Mouse (Mus musculus) gastrocnemius, adult 2 months (tissue): ENCODE measurements around the gene Gm17409. TPM values are rescaled to one million over a fixed set of nuclear protein-coding genes. Genes with fewer than 3 reads are reported as not detected.
A peak's percentile ranks its signal among the peaks of the same experiment; 100 is the strongest.

Experiments used
- DNase-seq: peaks from one replicate; pipeline ENCODE4 v3.0.0; 2022
- H3K27ac ChIP-seq: fragments of 200-600 bp; 2 replicates; pipeline ENCODE4 v1.8.1; 2022; ENCODE audit warnings: mild to moderate bottlenecking
- H3K4me3 ChIP-seq: fragments of 200-600 bp; 2 replicates; pipeline ENCODE4 v1.8.1; 2022; ENCODE audit warnings: mild to moderate bottlenecking, moderate library complexity
- CTCF ChIP-seq: fragments of 200-600 bp; IDR thresholded peaks from 2 replicates; pipeline ENCODE4 v1.8.1; 2022; ENCODE audit warnings: antibody characterized with exemption, mild to moderate bottlenecking, moderate library complexity
- intact Hi-C: fragments of 180-260 bp; cut with DNase I; formaldehyde crosslinking; loops from one replicate; pipeline ENCODE4 v1.15.1; 2025
- total RNA-seq, 2 experiments: library from RNA; stranded (reverse); gene quantifications; 2 replicates each; pipeline ENCODE4 v1.2.3; 2021

Gm17409 gene
- total RNA-seq, 2 experiments from 2014 or later: not detected

- no peak for DNase-seq
- TF ChIP-seq CTCF: peak; percentile 55
- Histone ChIP-seq H3K4me3 (no peak overlapping the region), H3K27ac (no peak overlapping the region)
- intact Hi-C loops: loop anchor here (5.0 kb wide), 1 partner anchor 402 kb away; no protein-coding TSS in a partner anchor
Measured at GRCm38 (mm10) chr2:58458820-58459371, 11.0 kb upstream of the Gm17409 start.

GRCm38 (mm10) chr2:58470290-58470689 lies 374 bp downstream of the Gm17409 start:
- H3K4me3 ChIP-seq: no peak overlapping the region
- intact Hi-C loops: loop anchor here (10.0 kb wide), 1 partner anchor 965 kb away; no protein-coding TSS in a partner anchor
- no peak overlapping the region for H3K27ac ChIP-seq
- no peak for DNase-seq
- TF ChIP-seq CTCF: no peak

GRCm38 (mm10) chr2:58475578-58475977 lies 5.7 kb downstream of the Gm17409 start:
- H3K4me3 ChIP-seq: no peak overlapping the region
- TF ChIP-seq CTCF: no peak
- DNase-seq: no peak
- H3K27ac ChIP-seq: no peak overlapping the region
- intact Hi-C loops: loop anchor here (10.0 kb wide), 1 partner anchor 959 kb away; no protein-coding TSS in a partner anchor

- peak; percentile 89 for TF ChIP-seq CTCF
Measured at GRCm38 (mm10) chr2:58476956-58477715, 7.2 kb downstream of the Gm17409 start.

GRCm38 (mm10) chr2:58478144-58478543 lies 8.2 kb downstream of the Gm17409 start:
- intact Hi-C loops: loop anchor here (10.0 kb wide), 1 partner anchor 957 kb away; no protein-coding TSS in a partner anchor
- Histone ChIP-seq H3K4me3 (no peak overlapping the region), H3K27ac (no peak overlapping the region)
- no peak for DNase-seq
- no peak for TF ChIP-seq CTCF

More at GRCm38 (mm10) chr2:58476956-58477715, 7.2 kb downstream of the Gm17409 start:
- Histone ChIP-seq H3K4me3 (no peak overlapping the region), H3K27ac (no peak overlapping the region)
- peak; percentile 87 for DNase-seq
- intact Hi-C loops: loop anchor here (1.0 to 10.0 kb wide), 3 partner anchors 90 to 958 kb away; partner anchors contain the start of genes Acvr1 and Upp2

GRCm38 (mm10) chr2:58479536-58479935 lies 9.6 kb downstream of the Gm17409 start:
- H3K27ac ChIP-seq: no peak overlapping the region
- no peak for TF ChIP-seq CTCF
- no peak for DNase-seq
- H3K4me3 ChIP-seq: no peak overlapping the region
- intact Hi-C loops: loop anchor here (10.0 kb wide), 1 partner anchor 955 kb away; no protein-coding TSS in a partner anchor

GRCm38 (mm10) chr2:58480764-58481163 lies 10.8 kb downstream of the Gm17409 start:
- peak overlapping the region; percentile 20; the same call in 1 of the 2 replicates for H3K27ac ChIP-seq
- intact Hi-C loops: no loop called here
- no peak for DNase-seq
- TF ChIP-seq CTCF: no peak
- H3K4me3 ChIP-seq: no peak overlapping the region

GRCm38 (mm10) chr2:58481450-58482100 lies 11.7 kb downstream of the Gm17409 start:
- Histone ChIP-seq H3K27ac (no peak overlapping the region), H3K4me3 (no peak overlapping the region)
- DNase-seq: no peak
- no peak for TF ChIP-seq CTCF
- intact Hi-C loops: no loop called here

GRCm38 (mm10) chr2:58484284-58484965 lies 14.5 kb downstream of the Gm17409 start:
- H3K4me3 ChIP-seq: no peak overlapping the region
- H3K27ac ChIP-seq: no peak overlapping the region

GRCm38 (mm10) chr2:58485152-58485551 lies 15.2 kb downstream of the Gm17409 start:
- Histone ChIP-seq H3K27ac (no peak overlapping the region), H3K4me3 (no peak overlapping the region)
- intact Hi-C loops: no loop called here
- DNase-seq: no peak
- no peak for TF ChIP-seq CTCF

More at GRCm38 (mm10) chr2:58484284-58484965, 14.5 kb downstream of the Gm17409 start:
- no peak for TF ChIP-seq CTCF
- DNase-seq: no peak
- intact Hi-C loops: no loop called here

- DNase-seq: no peak
- no peak for TF ChIP-seq CTCF
- intact Hi-C loops: no loop called here
- H3K27ac ChIP-seq: no peak overlapping the region
- H3K4me3 ChIP-seq: no peak overlapping the region
Measured at GRCm38 (mm10) chr2:58485683-58486082, 15.8 kb downstream of the Gm17409 start.
